Mouse (Mus musculus) G1E (cell line): Measurements from ENCODE around the gene Gprin3.

ENCODE experiments used
- CTCF ChIP-seq: IDR thresholded peaks from 2 replicates; pipeline ENCODE4 v1.5.1; 2012; ENCODE audit warnings: low read depth, low read length, inconsistent platforms, mixed read lengths
- GATA1 ChIP-seq: IDR thresholded peaks from 2 replicates; pipeline ENCODE4 v1.6.1; 2012; ENCODE audit warnings: borderline replicate concordance, low read length, inconsistent platforms, mixed read lengths
- POLR2AphosphoS5 ChIP-seq: IDR thresholded peaks from 2 replicates; pipeline ENCODE4 v1.6.1; 2012; ENCODE audit warnings: low read depth, low read length, inconsistent platforms; ENCODE audit not compliant: insufficient replicate concordance
- TAL1 ChIP-seq: conservative IDR thresholded peaks from 2 replicates; pipeline ENCODE4 v1.6.1; 2012; ENCODE audit warnings: low read depth, low read length, inconsistent platforms, mixed read lengths

GRCm38 (mm10) chr6:59348673-59349072 is 77.4 kb downstream of the Gprin3 start:
- TF ChIP-seq GATA1: no peak
- TF ChIP-seq CTCF: no peak
- no peak for TF ChIP-seq POLR2AphosphoS5
- no peak for TF ChIP-seq TAL1
